Mouse (Mus musculus) kidney, postnatal 0 days (tissue): Measurements from ENCODE around the gene Sdk2. TPM values are rescaled to one million over a fixed set of nuclear protein-coding genes. Genes with fewer than 3 reads are reported as not detected.

Experiments
- ATAC-seq: fragments of 200-750 bp; cut with Nextera tagmentation; replicated peaks from 2 replicates; pipeline ENCODE4 v1.8.0; 2017; ENCODE audit warnings: low read depth, moderate number of reproducible peaks, moderate TSS enrichment, moderate library complexity; ENCODE audit not compliant: low FRiP score
- DNase-seq: peaks from one replicate; pipeline ENCODE4 v3.0.0-alpha.2; 2016; ENCODE audit warnings: low spot score
- H3K27ac ChIP-seq: fragments of 300-500 bp; sonication (generic); 2 replicates; pipeline ENCODE4 v1.5.1; 2014; ENCODE audit warnings: mild to moderate bottlenecking
- H3K27me3 ChIP-seq: fragments of 300-500 bp; sonication (generic); 2 replicates; pipeline ENCODE4 v1.6.1; 2014; ENCODE audit warnings: low read length, mixed read lengths; ENCODE audit not compliant: insufficient read depth
- H3K36me3 ChIP-seq: fragments of 300-500 bp; sonication (generic); 2 replicates; pipeline ENCODE4 v1.6.1; 2014; ENCODE audit warnings: low read length, mixed read lengths; ENCODE audit not compliant: insufficient read depth
- H3K4me1 ChIP-seq: fragments of 300-500 bp; sonication (generic); replicated peaks from 2 replicates; pipeline ENCODE4 v1.6.1; 2014; ENCODE audit warnings: antibody characterized with exemption, low read length, mixed read lengths; ENCODE audit not compliant: insufficient read depth
- H3K4me2 ChIP-seq: fragments of 300-500 bp; sonication (generic); 2 replicates; pipeline ENCODE4 v1.6.1; 2014; ENCODE audit warnings: mild to moderate bottlenecking, low read length, moderate library complexity, mixed read lengths
- H3K4me3 ChIP-seq: fragments of 300-500 bp; sonication (generic); replicated peaks from 2 replicates; pipeline ENCODE4 v1.5.1; 2014; ENCODE audit warnings: low read depth, low read length
- H3K9ac ChIP-seq: fragments of 300-500 bp; sonication (generic); 2 replicates; pipeline ENCODE4 v1.6.1; 2014; ENCODE audit warnings: low read depth, low read length
- H3K9me3 ChIP-seq: fragments of 300-500 bp; sonication (generic); replicated peaks from 2 replicates; pipeline ENCODE4 v1.6.1; 2016; ENCODE audit warnings: low read length, inconsistent platforms, mixed read lengths
- CTCF ChIP-seq: IDR thresholded peaks from 2 replicates; pipeline ENCODE4 v1.5.1; 2016; ENCODE audit warnings: antibody characterized with exemption, low read depth, mild to moderate bottlenecking, moderate library complexity
- WGBS: fragments of 180-500 bp; shearing (Covaris S2); extraction: QIAGEN DNeasy Blood & Tissue Kit; methylation state at CpG from one replicate; pipeline ENCODE4 v1.1.7; 2014; 5-methylcytosine and 5-hydroxymethylcytosine counted together
- polyA plus RNA-seq: library from polyadenylated mRNA; unstranded; fragments of >200 nt; fragmentation: Nextera tagmentation; extraction: Ambion mirVana; gene quantifications from 2 replicates; pipeline ENCODE4 v1.2.1, GENCODE M21; 2015

Gene Sdk2
- polyA plus RNA-seq, 1 experiment from 2014 or later, result 2.2 TPM

DNA sequence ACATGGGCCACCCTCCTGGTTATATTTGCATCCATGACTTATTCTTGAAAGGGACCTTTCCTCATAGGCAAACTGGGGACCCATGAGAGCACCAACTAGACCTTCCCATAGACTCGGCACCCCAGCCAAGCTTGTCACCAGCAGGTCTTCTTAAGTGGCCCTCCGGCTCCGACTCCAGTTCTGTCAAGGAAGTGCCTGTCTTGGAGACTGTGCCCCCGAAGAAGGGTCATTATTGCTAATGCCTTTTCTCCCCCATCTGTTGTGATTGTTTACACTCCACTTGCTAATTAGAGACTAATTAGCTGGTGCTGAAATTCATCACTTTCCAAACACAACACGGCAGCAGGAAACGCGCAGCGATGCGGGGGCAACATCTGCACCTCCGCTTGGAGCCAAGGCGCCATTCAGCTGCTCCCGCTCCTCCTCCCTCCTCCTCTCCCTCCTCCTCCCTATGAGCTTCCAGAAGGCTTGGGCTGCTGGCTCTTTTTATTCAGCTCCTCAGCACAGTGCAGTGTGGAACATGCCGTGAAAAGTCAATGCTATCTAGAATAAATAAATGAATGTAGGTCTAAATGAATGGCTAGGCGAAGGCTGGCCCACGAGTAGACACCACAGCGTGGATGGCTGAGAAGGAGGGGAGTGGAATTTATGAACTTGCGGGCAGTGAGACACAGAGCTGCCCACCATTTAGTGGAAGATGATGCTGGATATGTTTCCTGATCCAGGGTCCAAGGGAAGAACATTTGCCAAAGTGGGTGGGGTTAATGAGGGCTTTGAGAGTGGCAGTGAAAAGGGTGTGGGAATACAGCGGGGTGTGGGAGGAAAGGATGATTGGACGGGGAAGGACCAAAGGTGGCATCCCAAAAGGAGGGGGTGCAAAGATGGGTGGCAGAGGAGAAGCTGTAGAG, 95.0 kb downstream of the Sdk2 start:
- Histone ChIP-seq H3K27ac (no peak overlapping the region), H3K27me3 (no peaks in the 10 kb centered on the region), H3K4me1 (no peaks in the 10 kb centered on the region), H3K4me2 (no peak overlapping the region), H3K9me3 (peaks cover 15% of the 10 kb centered on the region; the same call in 1 of the 2 replicates), H3K36me3 (no peaks in the 10 kb centered on the region), H3K9ac (no peak overlapping the region), H3K4me3 (no peak overlapping the region)
- 83% methylated on average over 19 of the region's 19 CpGs for WGBS
- no peak for TF ChIP-seq CTCF
- DNase-seq (no peak), ATAC-seq (peak; percentile 33; the same call in 1 of the 2 replicates)

DNA sequence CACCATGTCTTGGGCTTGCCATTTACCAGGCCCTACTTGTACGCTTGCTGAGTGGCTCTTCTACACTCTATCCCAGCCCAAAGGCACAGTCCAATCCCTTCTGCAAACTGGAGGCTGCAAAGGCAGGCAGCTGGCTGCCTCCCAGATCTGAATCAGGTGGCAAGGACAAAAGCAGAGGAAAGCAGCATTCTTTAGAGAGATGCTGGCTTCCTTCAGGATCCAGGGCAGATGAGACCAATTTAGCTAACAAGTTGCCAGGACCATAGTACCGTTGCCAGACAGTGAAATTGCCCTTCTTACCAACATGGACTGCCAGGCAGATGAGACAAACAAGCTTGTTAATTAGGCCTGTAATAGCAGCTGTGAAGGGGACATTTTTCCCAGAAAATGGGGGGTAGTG, 96.8 kb downstream of the Sdk2 start:
- Histone ChIP-seq H3K4me2 (no peak overlapping the region), H3K4me1 (no peaks in the 10 kb centered on the region), H3K27me3 (no peaks in the 10 kb centered on the region), H3K4me3 (no peak overlapping the region), H3K36me3 (no peaks in the 10 kb centered on the region), H3K27ac (no peak overlapping the region), H3K9ac (no peak overlapping the region), H3K9me3 (peaks cover 24% of the 10 kb centered on the region)
- DNase-seq (no peak), ATAC-seq (no peak)
- WGBS, result 89% methylated on average over 2 of the region's 2 CpGs
- no peak for TF ChIP-seq CTCF

DNA sequence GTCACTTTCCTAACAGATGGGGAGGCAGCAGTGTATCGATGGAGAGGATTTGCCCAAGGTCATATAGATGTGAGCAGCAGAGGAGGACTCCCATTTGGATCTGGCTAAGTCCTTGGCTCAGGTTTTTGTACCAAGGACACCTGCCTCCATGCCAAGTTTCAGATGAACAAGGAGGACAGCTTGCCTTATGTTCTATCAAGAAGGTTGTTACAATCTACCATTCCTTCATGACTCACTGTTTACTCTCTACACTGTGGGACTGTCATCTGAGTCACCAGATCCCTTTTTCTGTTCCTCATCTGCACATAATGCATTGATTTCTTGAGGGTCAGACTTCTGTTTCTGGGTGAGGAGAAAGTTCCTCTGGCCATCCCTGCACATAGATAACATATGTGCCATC, 101.6 kb downstream of the Sdk2 start:
- H3K4me1 ChIP-seq, result no peaks in the 10 kb centered on the region
- no peak overlapping the region for H3K9ac ChIP-seq
- no peak overlapping the region for H3K4me2 ChIP-seq
- H3K27ac ChIP-seq, result no peak overlapping the region
- ATAC-seq, result no peak
- H3K27me3 ChIP-seq, result no peaks in the 10 kb centered on the region
- H3K9me3 ChIP-seq, result peaks cover 29% of the 10 kb centered on the region
- H3K36me3 ChIP-seq, result no peaks in the 10 kb centered on the region
- H3K4me3 ChIP-seq, result no peak overlapping the region
- WGBS, result 92% methylated on average over 1 of the region's 1 CpGs
- TF ChIP-seq CTCF, result no peak
- DNase-seq, result no peak

DNA sequence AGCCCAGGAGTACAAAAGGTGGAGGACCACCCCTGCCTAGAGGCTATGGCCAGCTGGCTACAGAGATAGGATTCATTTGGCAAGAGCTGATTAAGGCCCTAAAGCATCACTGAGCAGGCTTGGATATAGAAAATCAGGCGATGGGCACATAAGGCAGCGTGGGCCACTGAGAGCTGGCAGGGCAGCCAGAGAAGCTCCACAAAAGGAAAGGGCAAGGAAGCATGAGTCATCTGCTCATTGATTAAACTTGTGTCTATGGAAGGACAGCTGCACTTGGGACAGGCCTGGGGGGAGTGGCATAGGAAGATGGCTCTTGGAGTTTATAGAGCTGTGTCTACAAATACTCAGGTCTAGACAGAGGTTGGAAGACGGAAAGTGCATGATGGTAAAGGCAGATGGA, 104.1 kb downstream of the Sdk2 start:
- H3K9ac ChIP-seq, result no peak overlapping the region
- H3K27me3 ChIP-seq, result no peaks in the 10 kb centered on the region
- H3K36me3 ChIP-seq, result no peaks in the 10 kb centered on the region
- no peaks in the 10 kb centered on the region for H3K4me1 ChIP-seq
- no peak for ATAC-seq
- no peak overlapping the region for H3K4me3 ChIP-seq
- no peak for TF ChIP-seq CTCF
- peaks cover 23% of the 10 kb centered on the region for H3K9me3 ChIP-seq
- H3K27ac ChIP-seq, result no peak overlapping the region
- DNase-seq, result no peak
- H3K4me2 ChIP-seq, result no peak overlapping the region
- 92% methylated on average over 3 of the region's 3 CpGs for WGBS

DNA sequence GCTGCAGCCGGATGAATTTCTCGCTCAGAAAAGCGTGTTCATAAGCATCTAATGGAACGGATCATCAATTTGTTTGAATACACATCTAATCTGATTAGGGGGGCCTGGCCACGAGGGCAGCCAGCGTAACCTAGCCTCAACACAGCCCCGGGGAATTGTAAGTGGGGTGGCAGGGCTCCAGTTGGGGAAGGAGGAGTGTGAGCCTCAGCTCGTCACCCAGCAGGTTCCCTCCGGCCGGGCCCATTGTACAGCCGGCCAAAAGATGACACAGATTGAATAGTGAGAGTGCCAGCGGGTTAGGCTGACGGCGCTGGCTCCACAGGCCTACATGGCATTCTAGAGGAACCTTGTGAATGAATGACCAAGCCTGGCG, 115.2 kb downstream of the Sdk2 start:
- Histone ChIP-seq H3K27ac (no peak overlapping the region), H3K4me3 (no peak overlapping the region), H3K4me1 (0 out of 2 replicates have a peak, but pooled peaks cover 9% of the 10 kb centered on the region), H3K9ac (no peak overlapping the region), H3K27me3 (no peaks in the 10 kb centered on the region), H3K4me2 (no peak overlapping the region), H3K36me3 (no peaks in the 10 kb centered on the region), H3K9me3 (no peaks in the 10 kb centered on the region)
- ATAC-seq (no peak), DNase-seq (no peak)
- 68% methylated on average over 15 of the region's 15 CpGs for WGBS
- no peak for TF ChIP-seq CTCF

DNA sequence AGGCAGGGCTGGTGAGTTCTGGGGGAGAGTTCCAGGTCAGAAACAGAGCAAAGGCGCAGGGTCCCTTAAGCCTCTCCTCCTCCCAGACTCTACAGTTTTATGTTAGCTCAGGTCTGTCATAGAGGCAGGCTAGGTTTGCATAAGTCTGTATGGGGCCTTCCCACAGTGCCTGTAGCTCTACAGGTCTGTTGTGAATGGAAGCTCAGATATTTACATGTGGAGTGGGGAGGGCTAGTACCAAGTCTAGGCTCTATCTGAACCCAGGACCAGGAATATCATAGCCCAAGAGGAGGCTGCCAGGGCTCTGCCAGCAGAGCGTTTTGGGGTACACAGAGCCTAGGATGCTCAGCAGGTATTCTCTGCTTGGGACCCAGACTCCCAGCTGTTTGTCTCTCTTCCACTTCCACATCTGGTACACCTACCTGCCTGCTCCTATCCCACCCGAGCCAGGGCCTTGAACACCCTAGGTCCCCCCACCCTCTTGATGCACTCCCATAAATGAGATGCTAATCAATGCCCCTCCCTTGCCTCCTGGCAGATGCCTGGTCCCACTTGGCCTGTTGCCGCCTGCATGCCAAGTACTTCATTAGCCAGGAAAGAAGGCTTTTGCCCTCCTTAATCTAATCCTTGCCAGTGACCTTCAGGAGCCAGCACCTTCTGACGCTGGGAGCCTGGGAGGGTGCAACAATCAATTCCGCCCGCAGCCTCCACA, 115.8 kb downstream of the Sdk2 start:
- Histone ChIP-seq H3K27me3 (no peaks in the 10 kb centered on the region), H3K4me1 (0 out of 2 replicates have a peak, but pooled peaks cover 9% of the 10 kb centered on the region), H3K9me3 (no peaks in the 10 kb centered on the region), H3K4me3 (no peak overlapping the region), H3K9ac (no peak overlapping the region), H3K36me3 (no peaks in the 10 kb centered on the region), H3K27ac (no peak overlapping the region), H3K4me2 (no peak overlapping the region)
- WGBS, result 63% methylated on average over 7 of the region's 7 CpGs
- DNase-seq (no peak), ATAC-seq (no peak)
- no peak for TF ChIP-seq CTCF
